Mouse (Mus musculus) telencephalon, adult 2 months (tissue): ENCODE measurements at regions not wholly inside any gene's neighbourhood (a gene's known extent, or its start where the extent isn't known, plus 50 kb on each side); places are given as distances from the start of the nearest gene placed in this dataset.

Source experiments
- DNase-seq: peaks from one replicate; pipeline ENCODE4 v3.0.0-alpha.2; 2011; ENCODE audit warnings: low read depth, low spot score

- DNase-seq = peak; percentile 28
Measured at GRCm38 (mm10) chr8:49631286-49631685, 787.5 kb upstream of the Tenm3 start.

GRCm38 (mm10) chr8:49627966-49628495 is 784.3 kb upstream of the Tenm3 start:
- DNase-seq = no peak

- DNase-seq = no peak
Measured at GRCm38 (mm10) chr8:49595501-49595900, 751.8 kb upstream of the Tenm3 start.

GRCm38 (mm10) chr8:49567423-49567822 is 723.7 kb upstream of the Tenm3 start:
- DNase-seq = no peak

- DNase-seq = no peak
Measured at GRCm38 (mm10) chr8:49563499-49564279, 719.9 kb upstream of the Tenm3 start.

- DNase-seq = no peak
Measured at GRCm38 (mm10) chr8:49562976-49563375, 719.2 kb upstream of the Tenm3 start.

- no peak for DNase-seq
Measured at GRCm38 (mm10) chr8:49555724-49556457, 712.1 kb upstream of the Tenm3 start.

- DNase-seq = no peak
Measured at GRCm38 (mm10) chr8:49553175-49553574, 709.4 kb upstream of the Tenm3 start.

- no peak for DNase-seq
Measured at GRCm38 (mm10) chr8:49543321-49543720, 699.6 kb upstream of the Tenm3 start.

GRCm38 (mm10) chr8:49541337-49541736 is 697.6 kb upstream of the Tenm3 start:
- no peak for DNase-seq

GRCm38 (mm10) chr8:49533412-49534351 is 689.9 kb upstream of the Tenm3 start:
- DNase-seq = no peak

- no peak for DNase-seq
Measured at GRCm38 (mm10) chr8:49529294-49529693, 685.5 kb upstream of the Tenm3 start.

- no peak for DNase-seq
Measured at GRCm38 (mm10) chr8:49492906-49493305, 649.2 kb upstream of the Tenm3 start.

GRCm38 (mm10) chr8:49485284-49485683 is 641.5 kb upstream of the Tenm3 start:
- DNase-seq = no peak

GRCm38 (mm10) chr8:49481476-49481992 is 637.8 kb upstream of the Tenm3 start:
- DNase-seq = no peak

GRCm38 (mm10) chr8:49465911-49466518 is 622.3 kb upstream of the Tenm3 start:
- DNase-seq = no peak

- no peak for DNase-seq
Measured at GRCm38 (mm10) chr8:49465070-49465469, 621.3 kb upstream of the Tenm3 start.

- DNase-seq = no peak
Measured at GRCm38 (mm10) chr8:49462602-49463001, 618.9 kb upstream of the Tenm3 start.

- no peak for DNase-seq
Measured at GRCm38 (mm10) chr8:49461724-49462473, 618.1 kb upstream of the Tenm3 start.

GRCm38 (mm10) chr8:49445444-49445843 is 601.7 kb upstream of the Tenm3 start:
- no peak for DNase-seq
